Mouse (Mus musculus) left cerebral cortex, postnatal 25 days (tissue): ENCODE data around the gene Zscan18. TPM values are rescaled to one million over a fixed set of nuclear protein-coding genes. Genes with fewer than 3 reads are reported as not detected.

Source experiments
- DNase-seq, 2 experiments: peaks; one replicate each; pipeline ENCODE4 v3.0.0; 2022; ENCODE audit warnings: low spot score in 2 of 2, mixed read lengths in 1 of 2
- intact Hi-C: fragments of 180-260 bp; cut with DNase I; formaldehyde crosslinking; loops from one replicate; pipeline ENCODE4 v1.15.1; 2025
- total RNA-seq, 2 experiments: library from RNA; stranded (reverse); gene quantifications; 2 replicates each; pipeline ENCODE4 v1.2.3; 2021

The Zscan18 gene
- total RNA-seq, 2 experiments from 2014 or later: 16.7 to 18.6 TPM

GRCm38 (mm10) chr7:12749431-12750198 lies 53.8 kb downstream of the Zscan18 start:
- intact Hi-C loops: no loop called here
- DNase-seq: no peak

- intact Hi-C loops: no loop called here
- no peak for DNase-seq
Observed at GRCm38 (mm10) chr7:12734904-12735303, 68.5 kb downstream of the Zscan18 start, which contains the start of gene Vmn2r56. Gene Vmn2r56, minus strand, starts transcription at chr7:12735004.

Other genes with a start within 250 kb of the Zscan18 start
- under 1 TPM; 0.05 TPM for gene Vmn2r53, start 194.8 kb downstream of the Zscan18 start, total RNA-seq
- gene Vmn2r54, start 163.3 kb downstream of the Zscan18 start, total RNA-seq: not detected
- under 1 TPM in 1 of 2 experiments, not detected in 1; 0.16 TPM for gene Vmn2r55, start 118.6 kb downstream of the Zscan18 start, total RNA-seq
- gene Vmn2r56, start 68.6 kb downstream of the Zscan18 start, total RNA-seq: under 1 TPM in 1 of 2 experiments, not detected in 1; 0.09 TPM
- gene Zfp329, start 15.2 kb upstream of the Zscan18 start, total RNA-seq: 10 to 100 TPM; 22.5 to 23.9 TPM
- 10 to 100 TPM; 10.1 to 10.7 TPM for gene Zfp110, start 31.1 kb upstream of the Zscan18 start, total RNA-seq
- 1 to 10 TPM; 6.9 to 7.4 TPM for gene Zfp128, start 77.5 kb upstream of the Zscan18 start, total RNA-seq
- gene Zscan22, start 94.2 kb upstream of the Zscan18 start, total RNA-seq: 10 to 100 TPM; 13.0 to 16.9 TPM
- gene Rps5, start 118.7 kb upstream of the Zscan18 start, total RNA-seq: 100 to 1,000 TPM; 339 to 352 TPM
- under 1 TPM; 0.78 to 0.94 TPM for gene Rnf225, start 123.8 kb upstream of the Zscan18 start, total RNA-seq
- 10 to 100 TPM; 10.3 to 11.9 TPM for gene Zfp324, start 162.2 kb upstream of the Zscan18 start, total RNA-seq
- 1 to 10 TPM; 7.6 to 9.0 TPM for gene Zfp446, start 174.2 kb upstream of the Zscan18 start, total RNA-seq
- not detected for gene Slc27a5, start 194.6 kb upstream of the Zscan18 start, total RNA-seq
- 100 to 1,000 TPM; 210 to 221 TPM for gene Trim28, start 195.5 kb upstream of the Zscan18 start, total RNA-seq
- gene Zbtb45, start 206.4 kb upstream of the Zscan18 start, total RNA-seq: 10 to 100 TPM; 34.4 to 37.1 TPM
- gene Chmp2a, start 231.2 kb upstream of the Zscan18 start, total RNA-seq: 100 to 1,000 TPM; 127 to 131 TPM
- gene Ube2m, start 234.6 kb upstream of the Zscan18 start, total RNA-seq: 100 to 1,000 TPM; 219 to 237 TPM